Mouse (Mus musculus): ENCODE data around the gene Gatad2b. TPM values are rescaled to one million over a fixed set of nuclear protein-coding genes. Genes with fewer than 3 reads are reported as not detected.
"Not testable (repeated sequence)": the region's sequence is repeated elsewhere in the genome, so short reads cannot be mapped to it uniquely, and the experiment has no call there.

Gene Gatad2b
- total RNA-seq, 1 experiment from 2014 or later = 39.8 TPM

DNA sequence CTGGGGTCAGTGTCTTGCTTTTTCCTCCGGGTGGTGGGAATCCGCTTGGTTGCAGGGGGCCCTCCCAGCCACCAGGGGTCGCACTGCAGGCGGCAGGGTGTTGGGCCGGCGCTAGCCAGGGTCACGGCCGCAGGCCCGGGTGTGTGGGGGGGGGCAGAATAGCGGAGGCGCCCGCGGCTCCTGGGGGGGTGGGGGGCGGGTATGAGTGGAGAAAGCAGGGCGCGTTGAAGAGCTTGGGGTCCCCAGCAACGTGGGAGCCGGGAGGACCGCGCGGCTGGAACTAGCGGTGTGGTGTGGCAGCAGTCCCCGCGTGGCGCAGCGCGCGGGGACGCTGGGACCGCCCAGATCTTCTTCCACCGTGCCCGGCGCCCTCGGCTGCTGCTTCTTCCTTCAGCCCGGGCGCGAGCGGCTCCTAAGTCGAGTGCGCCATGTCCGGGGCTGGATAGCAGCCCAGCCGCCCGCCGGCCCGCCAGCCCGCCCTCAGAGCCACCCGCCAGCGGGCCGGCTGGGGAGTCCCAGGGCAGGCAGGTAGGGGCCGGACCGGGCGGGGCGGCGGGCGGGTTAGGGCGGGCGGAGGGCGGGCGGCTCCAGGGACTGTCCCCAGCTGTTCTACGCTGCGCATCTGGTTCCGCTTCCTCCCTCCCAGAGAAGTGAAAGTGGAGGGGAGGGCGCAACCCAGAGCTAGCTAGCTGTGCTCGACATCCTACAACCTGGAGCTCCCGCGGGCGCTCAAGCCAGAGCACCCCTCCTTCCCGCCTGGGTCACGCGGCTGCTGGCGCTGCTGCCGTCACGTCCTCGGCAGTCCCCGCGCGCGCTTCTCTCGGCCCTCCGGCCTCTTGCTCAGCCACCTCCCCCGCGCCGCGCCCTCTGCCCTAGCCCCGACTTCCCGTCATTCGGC lies 27.7 kb upstream of the Gatad2b start, which contains the start of gene Dennd4b:
Gene Dennd4b, plus strand, starts transcription at position 152 of the 898 bp plus-strand sequence.
- ATAC-seq (replicated peaks; ENCODE audit: low read depth, poor library complexity, severe bottlenecking) = peak; percentile 71

DNA sequence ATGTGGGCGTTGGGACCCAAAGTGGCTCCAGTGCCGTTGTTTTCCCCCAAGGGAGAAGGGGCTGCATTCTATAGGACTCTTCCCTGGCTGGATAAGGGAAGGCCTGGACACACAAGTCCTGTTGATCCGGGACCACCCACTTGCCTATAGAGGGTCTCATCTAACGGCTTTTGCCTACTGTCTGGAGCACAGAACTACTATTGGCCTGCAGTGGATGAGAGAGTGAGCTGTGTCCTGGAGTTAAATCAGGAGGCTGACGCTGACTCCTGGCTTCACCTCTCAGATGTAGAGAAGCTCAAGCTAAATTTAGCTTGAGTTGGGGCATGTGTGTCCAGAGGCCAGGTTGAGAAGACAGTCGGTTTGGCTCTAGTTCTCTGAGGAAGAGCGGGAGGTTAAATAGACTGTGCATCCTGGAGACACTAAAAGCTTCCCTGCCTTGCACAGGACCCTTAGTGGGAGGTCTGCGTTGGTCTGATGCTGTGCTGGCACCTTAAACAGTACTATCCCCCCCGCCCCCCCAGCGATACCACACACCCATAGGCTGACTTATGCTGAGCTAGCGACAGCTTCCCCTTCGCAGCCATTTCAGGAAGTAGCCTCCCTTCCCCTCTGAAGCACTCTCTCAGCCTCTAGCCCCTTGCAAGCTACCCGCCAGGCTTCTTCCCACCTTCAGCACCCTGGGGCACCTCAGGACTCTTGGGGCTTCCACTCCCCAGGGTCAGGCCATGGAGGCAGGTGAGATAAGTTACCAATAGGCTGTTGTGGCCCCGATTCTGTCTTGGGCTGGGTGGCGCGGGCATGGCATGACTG lies 26.8 kb upstream of the Gatad2b start:
- peak; percentile 52 for ATAC-seq (replicated peaks; ENCODE audit: low read depth, poor library complexity, severe bottlenecking)

DNA sequence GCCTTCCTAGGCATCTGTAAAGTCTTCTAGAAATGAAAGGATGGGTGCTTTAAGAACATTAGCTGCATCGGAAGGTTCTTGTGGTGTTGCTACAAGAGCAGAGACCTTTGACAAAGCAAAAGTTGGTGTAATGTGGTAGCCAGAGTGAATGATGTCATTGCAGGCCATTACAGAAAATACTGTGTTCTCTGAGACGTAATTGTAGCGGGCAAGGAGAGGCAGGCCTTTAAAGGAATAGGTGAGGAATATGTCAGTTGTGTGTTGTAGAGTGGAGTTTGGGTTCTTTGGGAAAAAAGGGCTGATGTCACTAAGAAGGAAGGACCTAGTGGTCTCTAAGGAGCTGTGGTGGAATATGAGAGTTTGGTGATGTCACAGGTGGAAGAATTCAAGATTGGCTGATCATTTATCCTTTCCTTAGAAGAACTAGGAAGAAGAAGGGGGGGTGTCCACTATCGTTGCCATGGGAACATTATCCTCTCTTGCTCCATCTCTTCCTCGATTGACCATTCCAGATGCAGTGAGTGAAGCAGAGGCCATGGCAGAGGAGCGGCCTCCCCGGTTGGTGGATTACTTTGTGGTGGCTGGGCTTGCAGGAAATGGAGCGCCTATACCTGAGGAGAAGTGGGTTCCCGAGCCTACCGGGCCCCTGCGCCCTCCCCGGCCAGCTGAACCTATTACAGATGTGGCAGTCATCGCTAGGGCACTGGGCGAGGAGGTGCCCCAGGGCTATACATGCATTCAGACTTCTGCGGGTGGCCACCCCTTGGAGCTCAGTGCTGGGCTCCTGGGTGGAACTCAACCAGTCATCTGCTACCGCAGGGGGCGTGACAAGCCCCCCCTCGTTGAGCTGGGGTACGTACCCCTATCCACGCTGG lies 25.8 kb upstream of the Gatad2b start:
- ATAC-seq (replicated peaks; ENCODE audit: low read depth, poor library complexity, severe bottlenecking) = no peak

DNA sequence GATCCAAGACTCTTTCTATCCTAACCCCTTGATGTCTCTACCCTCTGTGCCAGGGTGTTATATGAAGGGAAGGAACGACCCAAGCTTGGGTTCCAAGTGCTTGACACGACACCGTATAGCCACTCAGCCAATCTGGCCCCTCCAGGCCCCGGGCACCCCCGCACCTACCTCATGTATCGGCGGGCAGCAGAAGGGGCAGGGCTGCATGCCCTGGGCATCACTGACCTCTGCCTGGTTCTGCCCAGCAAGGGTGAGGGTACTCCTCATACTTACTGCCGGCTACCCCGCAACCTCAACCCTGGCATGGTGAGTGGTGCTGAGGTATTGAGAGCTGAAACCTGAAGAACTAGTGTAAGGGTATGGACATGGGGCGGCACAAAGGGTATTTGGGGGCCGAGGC lies 24.8 kb upstream of the Gatad2b start:
- ATAC-seq (replicated peaks; ENCODE audit: low read depth, poor library complexity, severe bottlenecking) = no peak

DNA sequence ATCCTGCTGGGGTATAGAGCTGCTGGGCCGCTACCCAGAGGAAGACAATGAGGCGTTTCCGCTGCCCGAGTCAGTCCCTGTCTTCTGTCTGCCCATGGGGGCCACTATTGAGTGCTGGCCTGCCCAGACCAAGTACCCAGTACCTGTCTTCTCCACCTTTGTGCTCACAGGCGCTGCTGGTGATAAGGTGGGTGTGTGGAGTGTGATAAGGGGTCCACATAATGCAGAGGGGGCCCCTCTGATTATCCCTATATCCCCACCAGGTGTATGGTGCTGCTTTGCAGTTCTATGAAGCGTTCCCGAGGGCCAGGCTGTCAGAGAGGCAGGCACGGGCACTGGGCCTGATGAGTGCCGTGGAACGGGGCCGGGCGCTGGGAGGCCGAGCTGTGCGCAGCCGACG lies 24.0 kb upstream of the Gatad2b start:
- no peak for ATAC-seq (replicated peaks; ENCODE audit: low read depth, poor library complexity, severe bottlenecking)

DNA sequence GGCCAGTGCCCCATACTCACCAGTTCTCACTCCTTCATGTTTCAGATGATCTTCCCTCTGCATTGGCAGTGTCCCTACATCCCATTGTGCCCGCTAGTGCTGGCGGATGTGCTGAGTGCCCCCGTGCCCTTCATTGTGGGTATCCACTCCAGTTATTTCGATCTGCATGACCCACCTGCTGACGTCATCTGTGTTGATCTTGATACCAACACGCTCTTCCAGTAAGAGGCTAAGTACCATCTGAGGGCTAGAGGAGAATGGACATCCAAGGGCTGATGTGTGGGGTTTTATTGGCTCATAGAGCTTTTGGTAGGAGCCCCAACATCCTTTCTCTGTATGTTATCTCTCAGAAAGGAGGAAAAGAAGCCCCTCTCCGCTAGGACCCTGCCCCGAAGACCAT lies 22.2 kb upstream of the Gatad2b start:
- no peak for ATAC-seq (replicated peaks; ENCODE audit: low read depth, poor library complexity, severe bottlenecking)

DNA sequence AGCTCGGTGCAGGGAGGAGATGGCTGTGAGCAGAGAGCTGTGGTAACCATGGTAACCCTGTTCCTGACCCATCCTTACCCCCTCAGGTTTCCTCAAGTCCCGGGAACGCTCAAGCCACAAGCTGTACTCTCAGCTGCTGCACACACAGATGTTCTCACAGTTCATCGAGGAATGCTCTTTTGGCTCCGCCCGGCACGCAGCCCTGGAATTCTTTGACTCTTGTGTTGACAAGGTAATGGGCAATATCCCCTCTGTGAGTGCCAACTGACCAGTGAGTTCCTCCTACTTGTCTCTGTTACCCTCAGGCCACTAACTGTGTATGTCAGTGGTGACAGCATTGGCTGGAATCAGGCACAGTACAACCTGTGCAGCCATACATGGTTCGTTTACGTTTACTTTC lies 20.8 kb upstream of the Gatad2b start:
- ATAC-seq (replicated peaks; ENCODE audit: low read depth, poor library complexity, severe bottlenecking) = no peak

DNA sequence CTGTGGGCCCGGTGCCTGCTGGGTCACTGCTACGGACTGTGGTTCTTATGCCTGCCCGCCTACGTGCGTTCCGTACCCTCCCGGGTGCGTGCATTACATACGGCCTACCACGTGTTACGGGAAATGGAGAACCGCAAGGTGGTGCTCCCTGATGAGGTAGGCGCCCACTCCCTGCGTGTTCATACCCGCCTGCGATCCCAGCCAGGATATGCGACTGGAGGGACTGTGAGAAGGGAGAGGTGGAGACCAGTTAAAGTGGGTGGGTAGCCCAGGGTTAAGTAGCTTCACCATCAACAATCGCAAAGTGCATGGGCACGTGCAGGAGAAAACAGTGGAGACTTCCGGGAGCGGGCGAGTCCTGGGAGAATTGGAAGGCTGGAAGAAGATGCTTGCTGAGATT lies 19.1 kb upstream of the Gatad2b start:
- no peak for ATAC-seq (replicated peaks; ENCODE audit: low read depth, poor library complexity, severe bottlenecking)

DNA sequence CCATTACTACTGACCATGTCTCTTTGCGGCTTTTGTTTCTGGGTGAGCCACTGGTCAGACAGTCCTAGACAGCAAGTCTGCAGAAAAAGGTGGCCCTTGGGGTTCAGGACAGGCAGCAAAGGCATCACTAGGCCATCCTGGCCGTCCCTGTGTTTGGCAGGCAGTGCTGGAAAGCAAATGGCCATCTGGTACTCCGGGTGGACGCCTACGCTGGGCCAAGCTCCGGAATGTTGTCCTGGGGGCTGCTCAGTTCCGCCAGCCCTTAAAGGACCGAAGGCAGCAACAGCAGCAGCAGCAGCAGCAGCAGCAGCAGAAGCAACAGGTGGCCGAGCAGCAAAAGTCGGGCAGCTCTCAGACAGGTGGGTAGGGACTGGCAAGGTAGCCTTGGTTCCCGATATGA lies 17.7 kb upstream of the Gatad2b start:
- ATAC-seq (replicated peaks; ENCODE audit: low read depth, poor library complexity, severe bottlenecking) = no peak

DNA sequence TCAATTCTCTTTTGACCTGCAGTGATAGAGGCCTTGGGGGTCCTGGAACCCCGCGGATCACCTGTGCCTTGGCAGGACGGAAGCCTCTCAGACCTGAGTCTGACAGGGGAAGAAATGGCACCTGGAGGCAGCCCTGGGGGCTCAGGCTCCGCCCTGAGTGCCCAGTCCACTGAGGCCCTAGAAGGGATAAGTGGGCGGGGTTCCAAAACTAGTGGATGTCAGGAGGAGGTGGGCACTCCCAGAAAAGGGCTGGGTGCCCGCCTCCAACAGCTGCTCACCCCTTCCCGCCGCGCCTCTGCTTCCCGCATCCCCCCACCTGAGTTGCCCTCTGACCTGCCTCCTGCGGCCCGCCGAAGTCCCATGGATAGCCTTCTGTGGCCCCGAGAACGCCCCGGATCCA lies 16.1 kb upstream of the Gatad2b start:
- ATAC-seq (replicated peaks; ENCODE audit: low read depth, poor library complexity, severe bottlenecking) = no peak

DNA sequence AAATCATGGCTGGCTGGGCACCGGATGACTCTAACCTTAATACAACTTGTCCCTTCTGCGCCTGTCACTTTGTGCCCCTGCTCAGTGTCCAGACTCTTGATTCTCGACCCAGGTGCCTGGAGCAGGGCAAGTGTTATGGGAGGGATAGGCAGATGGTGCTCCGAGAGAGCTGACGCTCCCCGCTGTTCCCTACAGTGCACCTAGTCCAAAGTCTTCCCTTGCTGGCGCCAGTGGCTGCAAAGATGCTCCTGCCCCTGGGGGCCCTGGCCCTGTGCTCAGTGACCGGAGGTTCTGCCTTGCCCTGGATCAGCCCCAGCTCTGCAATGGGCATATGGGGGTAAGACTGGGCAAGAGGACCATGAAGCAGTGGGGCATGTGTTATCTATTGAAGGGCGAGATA lies 15.2 kb upstream of the Gatad2b start:
- no peak for ATAC-seq (replicated peaks; ENCODE audit: low read depth, poor library complexity, severe bottlenecking)

DNA sequence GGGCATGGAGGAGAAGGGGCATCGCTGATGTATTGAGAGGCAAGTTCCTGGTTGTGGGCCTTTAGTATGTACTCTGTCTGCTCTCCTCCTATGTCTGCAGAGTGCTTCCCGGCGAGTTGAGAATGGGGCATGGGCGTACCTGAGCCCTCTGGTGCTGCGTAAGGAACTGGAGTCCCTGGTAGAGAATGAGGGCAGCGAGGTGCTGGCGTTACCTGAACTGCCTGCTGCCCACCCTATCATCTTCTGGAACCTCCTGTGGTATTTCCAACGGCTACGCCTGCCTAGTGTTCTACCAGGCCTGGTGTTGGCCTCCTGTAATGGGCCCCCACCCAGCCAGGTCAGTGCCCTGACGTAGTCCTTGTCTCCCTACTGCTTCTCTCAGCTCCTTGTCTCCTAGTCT lies 14.8 kb upstream of the Gatad2b start:
- ATAC-seq (replicated peaks; ENCODE audit: low read depth, poor library complexity, severe bottlenecking) = no peak

DNA sequence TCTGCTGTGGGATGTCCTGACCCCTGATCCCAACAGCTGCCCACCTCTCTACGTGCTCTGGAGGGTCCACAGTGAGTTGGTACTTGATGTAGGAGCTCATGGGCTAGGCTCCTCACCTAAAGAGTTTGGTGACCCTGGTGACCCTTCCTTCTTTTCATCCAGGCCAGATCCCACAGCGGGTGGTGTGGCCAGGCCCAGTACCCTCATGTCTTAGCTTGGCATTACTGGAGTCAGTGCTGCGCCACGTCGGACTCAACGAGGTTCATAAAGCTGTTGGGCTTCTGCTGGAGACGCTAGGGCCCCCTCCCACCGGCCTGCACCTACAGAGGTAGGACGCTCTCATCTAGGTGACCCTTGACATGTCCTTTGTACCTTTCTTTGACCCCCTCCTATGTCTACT lies 13.8 kb upstream of the Gatad2b start:
- no peak for ATAC-seq (replicated peaks; ENCODE audit: low read depth, poor library complexity, severe bottlenecking)

DNA sequence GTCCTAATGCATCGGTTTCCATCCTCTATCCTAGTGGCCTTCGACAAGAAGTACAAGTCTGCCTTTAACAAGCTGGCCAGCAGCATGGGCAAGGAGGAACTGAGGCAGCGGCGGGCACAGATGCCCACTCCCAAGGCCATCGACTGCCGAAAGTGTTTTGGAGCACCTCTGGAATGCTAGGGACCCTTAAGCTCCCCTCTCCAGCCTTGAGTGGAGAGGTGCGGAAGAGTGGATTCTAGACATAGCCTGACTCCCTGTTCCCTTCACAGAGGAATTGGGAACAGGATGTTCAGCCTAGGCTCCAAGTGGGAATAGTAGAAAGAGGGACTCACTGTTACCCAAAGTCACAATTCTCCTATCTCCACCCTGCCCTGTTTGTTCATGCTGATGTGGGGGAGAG lies 13.2 kb upstream of the Gatad2b start:
- no peak for ATAC-seq (replicated peaks; ENCODE audit: low read depth, poor library complexity, severe bottlenecking)

DNA sequence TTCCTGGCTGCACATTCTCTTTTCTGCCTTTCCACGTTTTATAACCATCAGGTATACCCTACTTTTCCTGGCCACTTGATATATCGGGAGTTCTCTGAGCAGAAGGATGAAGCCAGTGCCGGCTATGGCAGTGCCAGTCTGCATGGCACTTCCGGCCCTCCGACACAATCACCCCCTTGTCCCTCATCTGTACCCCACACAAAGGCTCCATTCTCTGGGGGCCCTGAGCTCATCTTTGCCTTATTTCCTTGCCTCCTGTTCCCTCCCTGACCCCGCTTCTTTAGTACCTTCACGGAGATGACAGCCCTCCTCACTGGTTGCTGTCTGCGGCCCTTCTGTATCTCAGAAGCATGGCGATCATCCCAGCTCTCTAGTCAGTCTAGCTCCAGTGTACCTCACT lies 12.3 kb upstream of the Gatad2b start:
- no peak for ATAC-seq (replicated peaks; ENCODE audit: low read depth, poor library complexity, severe bottlenecking)

DNA sequence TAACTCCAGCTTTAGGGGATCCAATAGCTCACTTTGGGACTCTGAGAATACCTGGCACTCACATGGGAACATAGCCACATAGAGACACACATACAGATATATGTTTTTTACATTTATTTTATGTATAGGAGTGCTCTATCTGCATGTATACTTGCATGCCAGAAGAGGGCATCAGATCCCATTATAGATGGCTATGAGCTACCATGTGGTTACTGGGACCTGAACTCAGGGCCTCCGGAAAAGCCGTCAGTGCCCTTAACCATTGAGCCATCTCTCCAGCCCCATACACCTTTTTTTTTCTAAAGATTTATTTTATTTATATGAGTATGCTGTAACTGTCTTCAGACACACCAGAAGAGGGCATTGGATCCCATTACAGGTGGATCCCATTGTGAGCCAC lies 8.8 kb upstream of the Gatad2b start:
- no peak for ATAC-seq (replicated peaks; ENCODE audit: low read depth, poor library complexity, severe bottlenecking)

DNA sequence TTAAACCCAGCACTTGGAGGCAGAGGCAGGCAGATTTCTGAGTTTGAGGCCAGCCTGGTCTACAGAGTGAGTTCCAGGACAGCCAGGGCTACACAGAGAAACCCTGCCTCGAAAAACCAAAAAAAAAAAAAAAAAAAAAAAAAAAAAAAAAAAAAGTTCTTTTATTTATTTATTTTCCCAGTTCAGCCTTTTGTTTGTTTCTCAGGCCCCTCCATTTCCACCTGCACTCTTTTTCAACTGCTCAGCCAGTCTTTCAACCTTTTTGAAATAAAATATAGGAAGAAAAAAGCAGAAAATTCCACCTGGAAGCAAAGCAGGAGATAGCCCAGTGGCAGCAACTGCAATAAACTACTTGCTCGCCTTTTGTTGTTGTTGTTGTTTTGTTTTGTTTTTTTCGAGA lies 3.6 kb upstream of the Gatad2b start:
- ATAC-seq (replicated peaks; ENCODE audit: low read depth, poor library complexity, severe bottlenecking) = not testable (repeated sequence)

DNA sequence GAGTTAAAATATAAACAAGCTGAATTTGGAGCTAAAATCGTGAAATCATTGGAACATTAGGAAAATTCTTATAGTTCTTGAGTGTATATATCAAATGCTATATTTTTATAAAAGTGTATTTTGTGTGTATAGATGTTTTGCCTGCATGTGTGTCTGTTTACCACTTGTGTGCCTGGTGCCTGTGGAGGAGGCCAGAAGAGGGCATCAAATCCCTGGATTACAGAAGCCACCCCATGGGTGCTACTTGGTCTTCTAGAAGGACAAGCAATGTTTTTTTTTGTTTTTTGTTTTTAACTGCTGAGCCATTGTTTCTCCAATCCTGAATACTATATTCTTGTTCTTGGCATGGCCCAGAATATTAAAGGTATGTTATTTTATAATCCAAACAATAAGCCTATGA lies 2.4 kb upstream of the Gatad2b start:
- no peak for ATAC-seq (replicated peaks; ENCODE audit: low read depth, poor library complexity, severe bottlenecking)

DNA sequence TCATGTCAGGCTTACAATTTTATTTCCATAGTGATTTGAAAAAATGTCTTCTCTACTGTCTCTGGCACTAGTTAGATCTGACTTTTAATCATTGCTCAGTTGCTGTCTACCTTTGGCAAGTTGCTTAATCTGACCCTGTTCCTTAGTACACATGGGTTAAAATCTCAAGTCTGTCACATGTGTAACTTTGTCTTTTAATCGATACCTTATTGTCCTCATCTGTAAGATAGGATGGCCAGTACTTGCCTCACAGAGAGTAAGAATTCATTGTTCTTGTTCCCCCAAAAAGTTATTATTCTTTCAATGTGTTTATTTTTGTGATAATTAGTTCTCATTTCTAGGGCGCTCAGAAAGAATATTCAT lies 1.0 kb upstream of the Gatad2b start:
- no peak for ATAC-seq (replicated peaks; ENCODE audit: low read depth, poor library complexity, severe bottlenecking)

DNA sequence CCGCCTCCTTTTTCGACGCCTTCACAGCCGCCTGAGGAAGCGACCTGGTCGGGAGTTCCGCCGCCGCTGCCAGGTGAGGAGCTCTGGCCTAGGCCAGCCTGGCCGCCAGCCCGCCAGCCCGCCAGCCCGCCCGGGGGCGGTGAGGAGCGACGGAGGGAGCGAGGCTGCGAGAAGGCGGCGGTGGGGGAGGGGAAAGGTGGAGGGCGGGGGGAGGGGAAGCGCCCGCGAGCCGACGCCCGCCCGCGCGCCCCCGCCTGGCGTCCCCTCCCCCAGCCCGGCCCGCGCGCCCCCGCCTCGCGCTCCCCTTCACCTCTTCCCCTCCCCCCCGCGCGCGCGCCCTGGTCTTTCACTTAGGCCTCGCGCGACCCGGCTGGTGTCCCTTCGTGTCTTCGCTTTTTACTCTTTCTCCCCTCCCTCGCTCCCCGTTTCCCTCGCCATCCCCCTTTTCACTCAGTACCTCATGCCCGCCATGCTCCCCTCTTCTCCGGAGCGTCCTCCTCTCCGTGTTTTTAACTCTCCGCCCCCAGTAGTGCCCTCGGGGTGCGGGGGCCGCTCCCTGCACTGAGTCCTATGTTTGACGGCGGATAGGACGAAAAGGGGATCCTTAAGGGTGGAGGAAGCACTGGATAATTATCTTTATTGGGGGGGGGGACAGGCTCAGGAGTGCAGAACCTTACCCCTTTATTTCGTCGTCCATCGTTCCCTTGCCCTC lies 530 bp downstream of the Gatad2b start:
- peak; percentile 15; the same call in 1 of the 2 replicates for ATAC-seq (replicated peaks; ENCODE audit: low read depth, poor library complexity, severe bottlenecking)

All from common myeloid progenitor, adult 5-6 weeks (primary cell).